Mouse (Mus musculus): ENCODE measurements around the gene Calhm3.

The Calhm3 gene

DNA sequence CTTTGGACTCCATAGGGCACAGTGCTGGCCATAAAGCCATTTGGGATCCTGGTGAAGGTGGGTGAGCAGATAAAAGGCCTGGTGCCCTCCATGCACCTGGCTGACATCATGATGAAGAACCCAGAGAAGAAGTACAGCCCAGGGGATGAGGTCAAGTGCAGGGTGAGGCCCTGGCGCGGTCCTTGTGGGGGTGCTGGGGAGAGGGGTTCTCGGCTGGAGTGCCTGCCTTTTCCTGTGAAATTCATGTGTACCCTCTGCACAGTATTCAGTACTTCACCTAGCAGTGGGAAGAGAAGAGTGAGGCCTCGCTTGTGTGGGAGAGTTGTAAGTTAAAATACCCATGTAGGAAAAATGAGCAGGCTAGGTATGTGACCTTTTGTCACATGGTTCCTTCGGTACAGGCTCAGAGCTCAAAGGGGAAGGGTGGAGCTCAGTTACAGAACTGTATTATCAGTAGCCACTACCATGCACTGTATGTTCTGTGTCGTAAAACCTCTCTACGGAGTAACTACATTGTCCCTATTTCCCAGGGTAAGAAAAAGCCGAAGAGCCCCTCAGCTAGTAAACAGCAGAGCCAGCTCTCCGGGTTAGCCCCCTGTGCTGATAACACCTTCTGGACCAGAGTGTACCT lies 52.8 kb downstream of the Calhm3 start:
- no peak for DNase-seq
